Mouse (Mus musculus): ENCODE results near the gene Hist1h1e.

- no peak for TF ChIP-seq CTCF (IDR thresholded peaks at IDR 0.05; ENCODE audit: extremely low read depth, insufficient read depth, insufficient read length, insufficient replicate concordance)
- TF ChIP-seq POLR2A (IDR thresholded peaks at IDR 0.05; ENCODE audit: low read depth, low read length): no peak
Observed at GRCm38 (mm10) chr13:23591206-23591605, 31.2 kb downstream of the Hist1h1e start.
